Mouse (Mus musculus) forebrain, embryonic 10.5 days (tissue): Measurements from ENCODE around the gene Nrgn. TPM values are rescaled to one million over a fixed set of nuclear protein-coding genes. Genes with fewer than 3 reads are reported as not detected.

Experiments
- DNase-seq: peaks from one replicate; pipeline ENCODE4 v3.0.0-alpha.2; 2017; ENCODE audit warnings: low spot score; ENCODE audit errors: extremely low spot score
- H3K27ac ChIP-seq: fragments of 300-500 bp; sonication (generic); 2 replicates; pipeline ENCODE4 v1.5.1; 2016; ENCODE audit warnings: mild to moderate bottlenecking
- H3K27me3 ChIP-seq: fragments of 300-500 bp; sonication (generic); 2 replicates; pipeline ENCODE4 v1.6.1; 2016; ENCODE audit warnings: mild to moderate bottlenecking; ENCODE audit not compliant: poor library complexity, severe bottlenecking
- H3K36me3 ChIP-seq: fragments of 300-500 bp; sonication (generic); replicated peaks from 2 replicates; pipeline ENCODE4 v1.6.1; 2016; ENCODE audit warnings: mild to moderate bottlenecking, moderate library complexity
- H3K4me1 ChIP-seq: fragments of 300-500 bp; sonication (generic); 2 replicates; pipeline ENCODE4 v1.6.1; 2016
- H3K4me3 ChIP-seq: fragments of 300-500 bp; sonication (generic); 2 replicates; pipeline ENCODE4 v1.5.1; 2016; ENCODE audit warnings: mild to moderate bottlenecking, moderate library complexity
- H3K9me3 ChIP-seq: fragments of 300-500 bp; sonication (generic); 2 replicates; pipeline ENCODE4 v1.6.1; 2016; ENCODE audit warnings: mild to moderate bottlenecking, moderate library complexity
- WGBS: fragments of 180-500 bp; shearing (Covaris S2); methylation state at CpG from one replicate; pipeline ENCODE4 v1.1.7; 2016; 5-methylcytosine and 5-hydroxymethylcytosine counted together
- polyA plus RNA-seq: library from polyadenylated mRNA; unstranded; fragments of >200 nt; fragmentation: Nextera tagmentation; extraction: Ambion mirVana; gene quantifications from 2 replicates; pipeline ENCODE4 v1.2.1, GENCODE M21; 2016

The Nrgn gene
- polyA plus RNA-seq, 1 experiment from 2014 or later, result 1.8 TPM

- DNase-seq, result no peak
- Histone ChIP-seq H3K9me3 (no peaks in the 10 kb centered on the region), H3K4me3 (no peak overlapping the region), H3K36me3 (peaks cover 6% of the 10 kb centered on the region; the same call in 1 of the 2 replicates), H3K4me1 (peaks cover 10% of the 10 kb centered on the region), H3K27me3 (no peaks in the 10 kb centered on the region), H3K27ac (no peak overlapping the region)
- 86% methylated on average over 2 of the region's 2 CpGs for WGBS
Observed at GRCm38 (mm10) chr9:37512097-37512496, 40.6 kb downstream of the Nrgn start.

DNA sequence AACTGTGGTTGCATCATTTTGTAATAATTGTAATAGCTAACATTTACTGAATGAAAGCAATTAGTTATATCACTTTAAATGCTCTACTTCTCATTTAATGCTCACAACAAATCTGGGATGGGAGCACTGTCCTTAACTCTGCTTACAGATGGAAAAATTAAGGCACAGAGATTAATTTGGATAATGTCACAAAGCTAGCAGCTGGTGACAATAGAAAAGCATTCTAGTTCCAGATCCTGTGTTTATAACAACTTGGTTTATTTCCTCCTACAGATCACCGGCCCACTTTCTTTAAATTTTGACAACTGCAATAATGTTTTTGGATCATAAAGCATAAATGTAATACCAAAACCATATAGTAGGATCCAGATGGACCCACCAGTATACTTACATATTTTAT, 46.7 kb downstream of the Nrgn start:
- no peak for DNase-seq
- H3K9me3 ChIP-seq, result no peaks in the 10 kb centered on the region
- no peaks in the 10 kb centered on the region for H3K27me3 ChIP-seq
- H3K27ac ChIP-seq, result no peak overlapping the region
- peaks cover 10% of the 10 kb centered on the region for H3K4me1 ChIP-seq
- 98% methylated on average over 1 of the region's 1 CpGs for WGBS
- H3K4me3 ChIP-seq, result no peak overlapping the region
- peaks cover 16% of the 10 kb centered on the region for H3K36me3 ChIP-seq

DNA sequence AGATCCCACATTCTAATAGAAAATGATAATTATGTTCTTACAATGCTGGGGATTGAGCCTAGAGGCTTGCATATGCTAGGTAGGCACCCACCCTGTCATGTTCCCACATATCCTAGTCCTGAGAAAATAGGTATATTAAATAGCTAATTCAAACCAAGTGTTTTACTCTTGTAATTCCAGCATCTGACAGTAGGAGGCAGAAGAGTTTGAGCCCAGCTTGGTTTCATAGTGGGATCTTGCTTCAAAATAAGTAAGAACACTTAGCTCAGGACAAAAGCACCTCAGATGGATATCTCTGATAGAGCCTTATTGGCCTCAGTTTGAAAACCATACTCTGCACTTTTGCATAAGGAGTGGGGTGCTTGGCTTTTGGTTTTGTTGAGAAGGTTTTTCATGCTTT, 48.4 kb downstream of the Nrgn start:
- H3K27ac ChIP-seq, result no peak overlapping the region
- H3K4me3 ChIP-seq, result no peak overlapping the region
- no peak for DNase-seq
- peaks cover 10% of the 10 kb centered on the region for H3K4me1 ChIP-seq
- H3K27me3 ChIP-seq, result no peaks in the 10 kb centered on the region
- no peaks in the 10 kb centered on the region for H3K9me3 ChIP-seq
- H3K36me3 ChIP-seq, result peaks cover 27% of the 10 kb centered on the region

GRCm38 (mm10) chr9:37501170-37501569, 51.5 kb downstream of the Nrgn start:
- H3K4me3 ChIP-seq, result no peak overlapping the region
- WGBS, result 95% methylated on average over 1 of the region's 1 CpGs
- no peak for DNase-seq
- H3K27ac ChIP-seq, result no peak overlapping the region
- H3K9me3 ChIP-seq, result no peaks in the 10 kb centered on the region
- H3K36me3 ChIP-seq, result peaks cover 24% of the 10 kb centered on the region
- no peaks in the 10 kb centered on the region for H3K4me1 ChIP-seq
- H3K27me3 ChIP-seq, result no peaks in the 10 kb centered on the region

DNA sequence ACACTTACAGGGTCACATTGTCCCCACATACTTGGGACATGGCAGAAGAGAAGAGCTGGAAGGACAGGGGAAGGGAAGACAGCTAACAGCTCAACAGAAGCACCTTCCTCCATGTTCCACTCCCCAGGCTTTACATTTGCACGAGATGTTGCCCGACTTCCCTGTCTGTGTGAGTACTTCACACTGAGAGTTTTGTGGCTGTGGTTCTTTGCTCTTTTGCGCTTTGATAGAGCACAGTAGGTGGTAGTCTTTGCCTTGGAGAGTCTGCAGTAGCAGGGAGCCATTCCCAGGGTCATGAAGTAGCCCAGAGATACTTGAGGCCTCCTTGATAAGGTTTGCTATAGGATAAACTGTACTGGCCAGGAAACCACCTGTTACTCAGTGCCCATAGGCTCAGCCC, 52.5 kb downstream of the Nrgn start:
- no peak overlapping the region for H3K4me3 ChIP-seq
- no peaks in the 10 kb centered on the region for H3K4me1 ChIP-seq
- H3K27ac ChIP-seq, result no peak overlapping the region
- peaks cover 29% of the 10 kb centered on the region for H3K36me3 ChIP-seq
- DNase-seq, result no peak
- H3K9me3 ChIP-seq, result no peaks in the 10 kb centered on the region
- no peaks in the 10 kb centered on the region for H3K27me3 ChIP-seq
- WGBS, result 78% methylated on average over 3 of the region's 3 CpGs

- Histone ChIP-seq H3K27ac (no peak overlapping the region), H3K9me3 (no peaks in the 10 kb centered on the region; the same call in 1 of the 2 replicates), H3K27me3 (no peaks in the 10 kb centered on the region), H3K4me1 (peaks cover 3% of the 10 kb centered on the region; the same call in 1 of the 2 replicates), H3K36me3 (peaks cover 54% of the 10 kb centered on the region), H3K4me3 (no peak overlapping the region)
- DNase-seq, result no peak
Observed at GRCm38 (mm10) chr9:37496325-37496724, 56.4 kb downstream of the Nrgn start.

- no peak overlapping the region for H3K4me3 ChIP-seq
- DNase-seq, result no peak
- no peaks in the 10 kb centered on the region; the same call in 1 of the 2 replicates for H3K9me3 ChIP-seq
- no peaks in the 10 kb centered on the region for H3K27me3 ChIP-seq
- H3K4me1 ChIP-seq, result peaks cover 8% of the 10 kb centered on the region
- H3K27ac ChIP-seq, result no peak overlapping the region
- WGBS, result 86% methylated on average over 3 of the region's 3 CpGs
- H3K36me3 ChIP-seq, result peaks cover 54% of the 10 kb centered on the region
Observed at GRCm38 (mm10) chr9:37495761-37496160, 56.9 kb downstream of the Nrgn start.

Other genes starting within 250 kb of the Nrgn start
- gene Ccdc15, start 204.5 kb downstream of the Nrgn start, polyA plus RNA-seq, result 12.6 and 13.4 TPM in 2 replicates
- 0.07 TPM in 1 of 2 replicates, not detected in the other for gene Hepacam, start 185.6 kb downstream of the Nrgn start, polyA plus RNA-seq
- 4.8 and 6.8 TPM in 2 replicates for gene Robo4, start 151.0 kb downstream of the Nrgn start, polyA plus RNA-seq
- gene Robo3, start 119.7 kb downstream of the Nrgn start, polyA plus RNA-seq, result 3.9 and 5.5 TPM in 2 replicates
- 34.4 and 35.4 TPM in 2 replicates for gene Msantd2, start 63.6 kb downstream of the Nrgn start, polyA plus RNA-seq
- 26.9 and 27.0 TPM in 2 replicates for gene Esam, start 24.8 kb downstream of the Nrgn start, polyA plus RNA-seq
- gene Vsig2, start 13.6 kb downstream of the Nrgn start, polyA plus RNA-seq, result 0.29 and 0.47 TPM in 2 replicates
- gene Siae, start 2.8 kb upstream of the Nrgn start, polyA plus RNA-seq, result 5.6 and 6.5 TPM in 2 replicates
- 14.0 and 16.3 TPM in 2 replicates for gene Spa17, start 60.8 kb upstream of the Nrgn start, polyA plus RNA-seq
- gene Tbrg1, start 104.4 kb upstream of the Nrgn start, polyA plus RNA-seq, result 125 and 129 TPM in 2 replicates
- not detected in 2 replicates for gene Panx3, start 116.3 kb upstream of the Nrgn start, polyA plus RNA-seq
- not detected in 2 replicates for gene Olfr160, start 163.3 kb upstream of the Nrgn start, polyA plus RNA-seq
- gene Olfr874, start 192.2 kb upstream of the Nrgn start, polyA plus RNA-seq, result not detected in 2 replicates
- gene Olfr875, start 219.0 kb upstream of the Nrgn start, polyA plus RNA-seq, result not detected in 2 replicates